Mouse (Mus musculus): ENCODE data around the gene Slc26a1. TPM values are rescaled to one million over a fixed set of nuclear protein-coding genes. Genes with fewer than 3 reads are reported as not detected.

Gene Slc26a1
- polyA plus RNA-seq, 1 experiment from 2014 or later = 0.97 TPM

DNA sequence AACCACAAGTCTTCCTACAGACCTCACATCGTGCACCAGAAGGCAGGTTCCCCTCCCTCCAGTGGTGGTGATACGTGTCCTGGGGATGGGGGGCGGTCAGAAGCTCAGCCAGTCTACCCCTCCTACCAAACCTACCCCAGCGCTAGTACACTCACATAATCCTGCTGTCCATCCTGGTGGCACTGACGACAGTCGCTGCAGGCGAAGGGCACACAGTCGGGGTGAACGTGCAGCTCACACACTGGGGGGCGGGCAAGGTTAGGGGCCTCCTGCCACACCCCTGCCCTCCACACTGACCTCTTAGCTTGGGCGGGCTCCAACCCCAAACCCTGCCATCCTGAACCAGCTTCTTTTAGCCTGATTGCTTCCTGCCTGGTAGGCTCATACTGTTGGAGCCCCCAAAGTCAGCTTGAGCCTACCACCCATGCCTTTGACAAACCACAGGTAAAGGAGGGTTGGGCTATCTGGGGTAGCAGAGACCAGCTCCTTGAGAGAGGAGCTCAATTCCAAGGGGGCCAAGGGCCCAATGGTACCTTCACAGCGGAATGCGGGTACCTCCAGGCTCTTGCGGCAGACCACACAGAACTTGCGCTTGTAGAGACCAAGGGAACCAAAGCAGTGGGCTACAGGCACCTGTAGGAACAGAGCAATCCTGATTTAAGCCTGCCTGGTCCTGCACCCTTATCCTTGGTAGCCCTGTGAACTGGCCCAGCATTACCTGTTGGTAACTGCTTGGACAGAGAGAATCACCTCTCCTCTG, 19.3 kb downstream of the Slc26a1 start:
- H3K36me3 ChIP-seq (ENCODE audit: control insufficient read depth, insufficient read depth, low read length) = 0 out of 2 replicates have a peak, but pooled peaks cover 4% of the 10 kb centered on the region
- H3K27me3 ChIP-seq (ENCODE audit: control insufficient read depth, insufficient read depth, low read length) = no peaks in the 10 kb centered on the region

DNA sequence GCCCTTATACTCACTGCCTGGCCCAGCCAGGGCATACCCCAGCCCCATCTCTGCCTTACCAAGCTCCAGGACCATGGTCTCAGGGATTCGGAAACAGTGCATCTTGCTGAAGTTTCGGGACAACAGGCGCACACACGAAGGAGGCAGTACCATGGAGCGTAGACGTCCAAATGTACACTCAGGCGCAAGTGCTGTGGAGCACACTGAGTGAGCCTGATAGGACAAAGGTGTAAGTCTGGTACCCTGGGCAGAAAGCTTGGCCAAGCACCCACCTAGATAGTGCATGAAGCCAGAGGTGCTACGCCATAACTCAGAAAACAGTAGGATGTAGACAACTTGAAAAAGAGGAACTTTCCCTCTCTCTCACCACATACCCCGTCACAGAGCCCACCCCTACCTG, 20.0 kb downstream of the Slc26a1 start:
- no peak overlapping the region for H3K9ac ChIP-seq (ENCODE audit: low read length)

More for the DNA sequence above, 19.3 kb downstream of the Slc26a1 start:
- 91% methylated on average over 15 of the region's 15 CpGs for WGBS
- no peak for DNase-seq (ENCODE audit: low spot score)
- Histone ChIP-seq H3K27ac (ENCODE audit: low read depth, low read length) (no peak overlapping the region), H3K4me3 (ENCODE audit: low read depth, low read length) (no peak overlapping the region), H3K9ac (ENCODE audit: low read length) (no peak overlapping the region), H3K4me2 (ENCODE audit: low read depth) (no peak overlapping the region), H3K9me3 (ENCODE audit: control insufficient read depth, low read length) (no peaks in the 10 kb centered on the region), H3K4me1 (ENCODE audit: control insufficient read depth, insufficient read depth, low read length) (peaks cover 7% of the 10 kb centered on the region; the same call in 1 of the 2 replicates)
- no peak for ATAC-seq (ENCODE audit: insufficient read depth, low FRiP score, low TSS enrichment)

DNA sequence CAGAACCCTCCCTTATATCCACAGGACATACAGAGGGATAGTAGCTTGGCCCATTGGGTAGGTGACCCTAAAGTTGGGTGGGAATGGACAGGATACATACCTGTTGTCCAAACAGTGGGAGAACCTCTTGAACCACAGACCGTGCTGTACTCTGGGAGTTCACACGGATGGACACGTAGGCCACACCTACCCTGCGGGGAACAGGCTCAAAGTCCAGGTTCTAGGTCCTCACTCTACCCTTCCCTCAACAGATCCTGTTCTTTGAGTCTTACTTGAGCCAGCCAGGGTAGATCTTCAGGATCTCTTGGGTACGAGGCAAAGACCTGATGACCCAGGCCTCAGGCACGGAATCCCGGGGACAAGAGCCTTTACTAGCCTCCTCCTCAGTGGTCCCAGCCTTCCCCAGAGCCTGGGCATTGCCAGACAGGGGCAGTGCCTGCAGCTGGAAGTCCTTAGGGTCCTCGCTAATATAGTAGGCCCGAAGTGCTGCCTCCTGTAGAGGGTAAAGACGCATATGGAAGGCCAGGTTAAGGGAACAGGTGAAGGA, 20.9 kb downstream of the Slc26a1 start:
- no peaks in the 10 kb centered on the region for H3K9me3 ChIP-seq (ENCODE audit: control insufficient read depth, low read length)
- H3K4me1 ChIP-seq (ENCODE audit: control insufficient read depth, insufficient read depth, low read length) = 0 out of 2 replicates have a peak, but pooled peaks cover 3% of the 10 kb centered on the region
- peaks cover 4% of the 10 kb centered on the region; the same call in 1 of the 2 replicates for H3K36me3 ChIP-seq (ENCODE audit: control insufficient read depth, insufficient read depth, low read length)
- no peak overlapping the region for H3K27ac ChIP-seq (ENCODE audit: low read depth, low read length)
- no peak for DNase-seq (ENCODE audit: low spot score)
- no peak for ATAC-seq (ENCODE audit: insufficient read depth, low FRiP score, low TSS enrichment)
- WGBS = 94% methylated on average over 10 of the region's 10 CpGs
- no peak overlapping the region for H3K4me3 ChIP-seq (ENCODE audit: low read depth, low read length)
- no peak overlapping the region for H3K4me2 ChIP-seq (ENCODE audit: low read depth)
- no peaks in the 10 kb centered on the region for H3K27me3 ChIP-seq (ENCODE audit: control insufficient read depth, insufficient read depth, low read length)
- no peak overlapping the region for H3K9ac ChIP-seq (ENCODE audit: low read length)

More for the DNA sequence above, 20.0 kb downstream of the Slc26a1 start:
- Histone ChIP-seq H3K27me3 (ENCODE audit: control insufficient read depth, insufficient read depth, low read length) (no peaks in the 10 kb centered on the region), H3K9me3 (ENCODE audit: control insufficient read depth, low read length) (no peaks in the 10 kb centered on the region), H3K4me1 (ENCODE audit: control insufficient read depth, insufficient read depth, low read length) (peaks cover 7% of the 10 kb centered on the region; the same call in 1 of the 2 replicates), H3K4me3 (ENCODE audit: low read depth, low read length) (no peak overlapping the region), H3K4me2 (ENCODE audit: low read depth) (no peak overlapping the region), H3K36me3 (ENCODE audit: control insufficient read depth, insufficient read depth, low read length) (0 out of 2 replicates have a peak, but pooled peaks cover 4% of the 10 kb centered on the region), H3K27ac (ENCODE audit: low read depth, low read length) (no peak overlapping the region)
- 94% methylated on average over 9 of the region's 9 CpGs for WGBS
- DNase-seq (ENCODE audit: low spot score) = no peak
- ATAC-seq (ENCODE audit: insufficient read depth, low FRiP score, low TSS enrichment) = no peak

DNA sequence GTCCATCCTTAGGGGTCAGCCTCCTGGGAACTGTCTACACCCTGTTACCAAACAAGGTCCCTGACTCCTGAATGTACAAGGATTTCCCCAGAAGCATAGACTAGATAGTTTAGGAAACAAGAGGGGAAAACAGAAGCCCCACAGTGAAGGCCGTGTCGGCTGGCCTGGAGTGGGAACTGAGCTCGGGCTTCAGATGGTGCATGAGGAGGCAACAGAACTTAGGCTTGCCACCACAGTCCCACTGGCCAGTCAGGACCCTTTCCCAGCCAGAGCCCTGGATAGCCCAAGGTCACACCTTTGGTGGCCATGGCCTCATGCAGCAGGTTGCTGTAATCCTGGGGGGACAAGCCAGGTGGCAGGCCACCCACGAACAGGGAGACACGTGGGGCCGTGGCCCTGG, 22.0 kb downstream of the Slc26a1 start:
- no peak overlapping the region for H3K4me3 ChIP-seq (ENCODE audit: low read depth, low read length)
- peaks cover 4% of the 10 kb centered on the region; the same call in 1 of the 2 replicates for H3K36me3 ChIP-seq (ENCODE audit: control insufficient read depth, insufficient read depth, low read length)
- ATAC-seq (ENCODE audit: insufficient read depth, low FRiP score, low TSS enrichment) (no peak), DNase-seq (ENCODE audit: low spot score) (no peak)
- no peaks in the 10 kb centered on the region for H3K4me1 ChIP-seq (ENCODE audit: control insufficient read depth, insufficient read depth, low read length)
- H3K27ac ChIP-seq (ENCODE audit: low read depth, low read length) = no peak overlapping the region
- 91% methylated on average over 6 of the region's 6 CpGs for WGBS
- no peaks in the 10 kb centered on the region for H3K27me3 ChIP-seq (ENCODE audit: control insufficient read depth, insufficient read depth, low read length)
- no peak overlapping the region for H3K4me2 ChIP-seq (ENCODE audit: low read depth)
- H3K9me3 ChIP-seq (ENCODE audit: control insufficient read depth, low read length) = no peaks in the 10 kb centered on the region
- H3K9ac ChIP-seq (ENCODE audit: low read length) = no peak overlapping the region

DNA sequence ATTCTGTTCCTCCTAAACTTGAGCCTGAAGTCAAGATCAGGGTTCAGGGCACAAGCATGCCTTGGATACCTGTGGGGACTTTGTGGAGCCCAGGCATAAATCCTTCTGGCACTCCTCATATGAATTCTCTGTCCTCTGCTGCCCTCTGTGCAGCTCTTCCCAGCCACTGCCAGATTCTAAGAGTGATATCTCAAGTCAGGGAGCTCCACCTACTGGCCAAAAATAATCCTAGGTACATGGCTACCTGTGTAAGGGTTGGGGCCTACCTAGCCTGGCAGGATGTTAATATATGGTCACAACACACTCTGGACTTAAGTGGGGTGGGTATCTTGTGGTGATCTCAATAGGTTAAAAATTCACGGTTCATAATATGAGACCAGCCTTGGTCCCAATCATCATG, 23.5 kb downstream of the Slc26a1 start:
- Histone ChIP-seq H3K9me3 (ENCODE audit: control insufficient read depth, low read length) (no peaks in the 10 kb centered on the region), H3K36me3 (ENCODE audit: control insufficient read depth, insufficient read depth, low read length) (peaks cover 6% of the 10 kb centered on the region; the same call in 1 of the 2 replicates), H3K4me1 (ENCODE audit: control insufficient read depth, insufficient read depth, low read length) (no peaks in the 10 kb centered on the region), H3K4me2 (ENCODE audit: low read depth) (no peak overlapping the region), H3K4me3 (ENCODE audit: low read depth, low read length) (no peak overlapping the region), H3K27ac (ENCODE audit: low read depth, low read length) (no peak overlapping the region), H3K27me3 (ENCODE audit: control insufficient read depth, insufficient read depth, low read length) (no peaks in the 10 kb centered on the region), H3K9ac (ENCODE audit: low read length) (no peak overlapping the region)
- peak; percentile 29 for DNase-seq (ENCODE audit: low spot score)
- 57% methylated on average over 1 of the region's 1 CpGs for WGBS
- ATAC-seq (ENCODE audit: insufficient read depth, low FRiP score, low TSS enrichment) = peak; percentile 62; the same call in 1 of the 2 replicates

DNA sequence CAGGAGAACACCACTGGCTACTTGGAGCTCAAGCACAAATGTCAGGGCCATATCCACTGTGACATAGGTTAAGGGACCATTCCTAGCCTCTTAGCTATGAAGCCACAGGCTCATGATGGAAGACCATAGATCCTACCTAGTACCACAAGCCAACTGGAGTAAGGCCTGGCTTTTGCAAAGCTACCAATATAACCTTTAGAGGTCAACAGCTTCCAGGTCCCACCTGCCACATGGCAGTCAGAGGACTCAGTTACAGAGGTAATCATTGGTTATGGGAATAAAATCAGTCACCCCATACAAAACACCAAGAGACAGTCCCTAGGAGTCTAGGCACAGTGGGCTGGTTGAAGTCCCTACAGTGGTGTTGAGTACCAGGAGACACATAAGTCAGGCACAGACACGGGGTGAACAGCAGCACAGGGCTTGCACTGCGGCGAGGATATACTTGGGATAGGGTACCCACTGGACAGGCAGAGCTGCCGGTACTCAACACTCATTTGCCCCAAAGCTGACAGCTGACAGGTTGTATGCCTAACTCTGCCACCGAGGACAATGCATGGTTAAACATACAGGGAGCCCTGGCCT, 24.1 kb downstream of the Slc26a1 start:
- Histone ChIP-seq H3K9ac (ENCODE audit: low read length) (no peak overlapping the region), H3K9me3 (ENCODE audit: control insufficient read depth, low read length) (no peaks in the 10 kb centered on the region), H3K4me2 (ENCODE audit: low read depth) (no peak overlapping the region), H3K4me1 (ENCODE audit: control insufficient read depth, insufficient read depth, low read length) (no peaks in the 10 kb centered on the region), H3K4me3 (ENCODE audit: low read depth, low read length) (no peak overlapping the region), H3K27ac (ENCODE audit: low read depth, low read length) (no peak overlapping the region), H3K36me3 (ENCODE audit: control insufficient read depth, insufficient read depth, low read length) (peaks cover 6% of the 10 kb centered on the region; the same call in 1 of the 2 replicates), H3K27me3 (ENCODE audit: control insufficient read depth, insufficient read depth, low read length) (no peaks in the 10 kb centered on the region)
- ATAC-seq (ENCODE audit: insufficient read depth, low FRiP score, low TSS enrichment) (no peak), DNase-seq (ENCODE audit: low spot score) (no peak)
- WGBS = 78% methylated on average over 5 of the region's 5 CpGs

DNA sequence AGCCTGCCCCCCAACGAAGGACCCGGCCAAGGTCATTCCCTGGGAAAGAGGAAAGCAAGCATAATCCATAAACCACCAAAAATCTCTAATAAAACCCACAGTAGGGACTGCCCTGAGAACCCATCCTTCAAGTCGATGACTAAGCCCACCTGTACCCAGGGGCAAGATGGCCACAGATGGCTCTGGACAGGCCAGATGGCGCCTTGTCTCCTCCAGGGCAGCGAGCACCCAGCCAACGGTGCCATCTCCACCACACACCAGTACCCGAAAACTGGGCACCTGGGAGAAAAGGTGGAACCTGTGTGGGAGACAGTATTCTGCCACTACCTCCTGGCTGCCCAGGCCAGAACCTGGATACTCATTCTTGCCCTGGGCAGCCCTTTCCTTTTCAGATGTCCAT, 25.0 kb downstream of the Slc26a1 start:
- Histone ChIP-seq H3K4me3 (ENCODE audit: low read depth, low read length) (no peak overlapping the region), H3K9ac (ENCODE audit: low read length) (no peak overlapping the region), H3K36me3 (ENCODE audit: control insufficient read depth, insufficient read depth, low read length) (peaks cover 7% of the 10 kb centered on the region; the same call in 1 of the 2 replicates)

DNA sequence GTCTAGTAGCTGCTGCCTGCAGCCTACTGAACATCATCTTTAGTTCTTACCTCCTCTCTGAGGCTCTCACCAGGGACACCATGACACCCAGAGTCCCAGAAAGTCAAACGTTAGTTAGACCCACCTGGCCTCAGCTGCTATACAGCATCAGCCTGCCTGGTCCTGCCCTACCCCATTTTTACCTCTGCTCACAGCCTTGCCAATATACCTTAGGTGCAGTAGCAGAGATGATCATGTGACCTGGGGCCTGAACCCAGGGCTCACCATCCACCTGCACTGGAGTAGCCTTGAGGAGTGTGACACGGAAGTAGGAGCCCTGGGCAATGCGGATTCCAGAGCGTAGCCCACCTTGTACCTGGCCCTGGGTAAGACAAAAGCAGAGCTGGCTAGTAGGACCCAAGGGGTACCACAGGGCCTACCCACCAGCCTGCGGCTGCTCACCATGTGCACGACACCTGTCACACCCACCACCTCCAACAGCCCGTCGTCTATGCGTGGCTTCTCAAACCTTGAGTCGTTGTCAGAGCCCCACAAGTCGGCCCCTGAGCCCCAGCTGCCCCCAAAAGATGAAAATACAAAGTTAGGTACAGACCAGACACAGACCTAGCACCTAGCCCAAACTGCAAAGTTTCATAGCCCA, 26.3 kb downstream of the Slc26a1 start:
- Histone ChIP-seq H3K36me3 (ENCODE audit: control insufficient read depth, insufficient read depth, low read length) (peaks cover 7% of the 10 kb centered on the region), H3K27me3 (ENCODE audit: control insufficient read depth, insufficient read depth, low read length) (no peaks in the 10 kb centered on the region), H3K9ac (ENCODE audit: low read length) (no peak overlapping the region), H3K27ac (ENCODE audit: low read depth, low read length) (no peak overlapping the region), H3K4me2 (ENCODE audit: low read depth) (no peak overlapping the region), H3K9me3 (ENCODE audit: control insufficient read depth, low read length) (no peaks in the 10 kb centered on the region), H3K4me1 (ENCODE audit: control insufficient read depth, insufficient read depth, low read length) (no peaks in the 10 kb centered on the region), H3K4me3 (ENCODE audit: low read depth, low read length) (no peak overlapping the region)
- DNase-seq (ENCODE audit: low spot score) (no peak), ATAC-seq (ENCODE audit: insufficient read depth, low FRiP score, low TSS enrichment) (no peak)
- 93% methylated on average over 11 of the region's 11 CpGs for WGBS

More for the DNA sequence above, 25.0 kb downstream of the Slc26a1 start:
- H3K27me3 ChIP-seq (ENCODE audit: control insufficient read depth, insufficient read depth, low read length) = no peaks in the 10 kb centered on the region
- no peak for ATAC-seq (ENCODE audit: insufficient read depth, low FRiP score, low TSS enrichment)
- no peak for DNase-seq (ENCODE audit: low spot score)
- H3K9me3 ChIP-seq (ENCODE audit: control insufficient read depth, low read length) = no peaks in the 10 kb centered on the region
- H3K4me1 ChIP-seq (ENCODE audit: control insufficient read depth, insufficient read depth, low read length) = no peaks in the 10 kb centered on the region
- H3K4me2 ChIP-seq (ENCODE audit: low read depth) = no peak overlapping the region
- 85% methylated on average over 7 of the region's 7 CpGs for WGBS
- no peak overlapping the region for H3K27ac ChIP-seq (ENCODE audit: low read depth, low read length)

All from neural tube, embryonic 11.5 days (tissue).